Mouse (Mus musculus) stomach, embryonic 15.5 days (tissue): ENCODE measurements at regions not wholly inside any gene's neighbourhood (a gene's known extent, or its start where the extent isn't known, plus 50 kb on each side); places are given as distances from the start of the nearest gene placed in this dataset.

Experiments
- ATAC-seq: fragments of 200-750 bp; cut with Nextera tagmentation; 2 replicates; pipeline ENCODE4 v1.8.0; 2017; ENCODE audit warnings: low read depth, moderate number of reproducible peaks, moderate TSS enrichment; ENCODE audit not compliant: insufficient read depth, low FRiP score
- H3K27ac ChIP-seq: fragments of 300-500 bp; sonication (generic); 2 replicates; pipeline ENCODE4 v1.5.1; 2015; ENCODE audit warnings: mild to moderate bottlenecking, inconsistent platforms
- H3K27me3 ChIP-seq: fragments of 300-500 bp; sonication (generic); replicated peaks from 2 replicates; pipeline ENCODE4 v1.6.1; 2015; ENCODE audit warnings: inconsistent platforms
- H3K36me3 ChIP-seq: fragments of 300-500 bp; sonication (generic); 2 replicates; pipeline ENCODE4 v1.6.1; 2015; ENCODE audit warnings: inconsistent platforms
- H3K4me1 ChIP-seq: fragments of 300-500 bp; sonication (generic); 2 replicates; pipeline ENCODE4 v1.6.1; 2015; ENCODE audit warnings: inconsistent platforms
- H3K4me2 ChIP-seq: fragments of 300-500 bp; sonication (generic); 2 replicates; pipeline ENCODE4 v1.6.1; 2015; ENCODE audit warnings: mild to moderate bottlenecking, inconsistent platforms
- H3K4me3 ChIP-seq: fragments of 300-500 bp; sonication (generic); replicated peaks from 2 replicates; pipeline ENCODE4 v1.5.1; 2015; ENCODE audit warnings: inconsistent platforms
- H3K9ac ChIP-seq: fragments of 300-500 bp; sonication (generic); 2 replicates; pipeline ENCODE4 v1.6.1; 2015; ENCODE audit warnings: inconsistent platforms
- H3K9me3 ChIP-seq: fragments of 300-500 bp; sonication (generic); 2 replicates; pipeline ENCODE4 v1.6.1; 2016; ENCODE audit warnings: inconsistent platforms
- WGBS: fragments of 180-500 bp; shearing (Covaris S2); methylation state at CpG from one replicate; pipeline ENCODE4 v1.1.7; 2015; 5-methylcytosine and 5-hydroxymethylcytosine counted together

- Histone ChIP-seq H3K4me2 (no peak overlapping the region), H3K4me3 (no peak overlapping the region), H3K36me3 (no peaks in the 10 kb centered on the region), H3K9ac (no peak overlapping the region), H3K4me1 (no peaks in the 10 kb centered on the region; the same call in 1 of the 2 replicates), H3K27me3 (no peaks in the 10 kb centered on the region), H3K27ac (no peak overlapping the region), H3K9me3 (no peaks in the 10 kb centered on the region)
- no peak for ATAC-seq
- WGBS = 48% methylated on average over 8 of the region's 8 CpGs
Observed at GRCm38 (mm10) chr1:153962161-153962720, 62.2 kb upstream of the Teddm2 start.

DNA sequence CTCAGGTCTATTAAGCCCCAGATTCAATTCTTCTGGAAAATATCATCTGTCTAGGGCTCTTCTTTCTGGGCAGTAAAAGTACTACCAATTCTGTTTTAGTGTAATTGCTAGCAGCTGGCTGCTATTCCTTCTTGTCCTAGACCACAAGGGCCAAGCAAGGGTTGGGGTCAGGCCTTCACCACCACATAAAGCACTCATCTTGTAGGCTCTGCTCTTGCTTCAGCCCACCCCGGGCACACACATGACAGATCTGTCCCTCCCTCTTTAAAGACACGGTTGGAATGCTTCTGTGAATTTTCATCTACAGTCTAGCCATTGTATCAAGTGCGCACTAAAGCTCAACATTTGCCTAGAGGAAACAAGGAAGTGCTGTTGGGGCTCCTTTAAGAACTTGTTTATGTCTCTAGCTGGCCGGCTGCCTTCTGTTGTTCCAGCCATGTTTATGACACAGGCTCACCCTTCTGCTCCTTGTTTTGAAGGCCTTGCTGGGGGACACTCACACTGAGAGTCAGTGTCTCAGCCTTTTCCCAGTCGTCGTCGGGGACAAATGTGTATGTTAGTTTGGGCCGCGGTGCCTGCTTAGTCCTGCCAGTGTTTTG is 63.8 kb upstream of the Teddm2 start:
- Histone ChIP-seq H3K27ac (no peak overlapping the region), H3K4me2 (no peak overlapping the region), H3K9me3 (no peaks in the 10 kb centered on the region), H3K9ac (no peak overlapping the region), H3K4me1 (no peaks in the 10 kb centered on the region; the same call in 1 of the 2 replicates), H3K27me3 (no peaks in the 10 kb centered on the region), H3K36me3 (no peaks in the 10 kb centered on the region), H3K4me3 (no peak overlapping the region)
- 45% methylated on average over 9 of the region's 9 CpGs for WGBS
- peak; percentile 47; the same call in 1 of the 2 replicates for ATAC-seq

DNA sequence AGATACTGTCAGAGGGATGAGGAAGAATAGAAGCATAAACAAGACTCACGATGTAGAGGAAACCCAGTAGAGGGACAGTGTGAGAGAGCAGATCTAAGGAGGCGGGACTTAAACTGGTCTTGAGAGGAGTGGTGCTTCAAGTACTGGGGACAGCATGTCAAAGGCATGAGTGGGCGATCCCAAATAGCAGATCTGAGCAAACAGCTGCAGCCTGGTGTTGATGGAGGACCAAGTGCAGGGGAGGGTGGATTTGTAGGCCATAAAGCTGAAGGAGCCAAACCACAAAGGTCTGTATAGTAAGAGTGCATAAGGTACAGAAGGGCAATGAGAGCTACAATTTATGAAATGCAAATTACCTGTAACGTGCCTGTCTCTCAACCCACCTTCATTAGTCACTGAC is 69.4 kb upstream of the Teddm2 start:
- Histone ChIP-seq H3K9me3 (no peaks in the 10 kb centered on the region), H3K4me3 (no peak overlapping the region), H3K4me1 (no peaks in the 10 kb centered on the region), H3K9ac (no peak overlapping the region), H3K27ac (no peak overlapping the region), H3K27me3 (no peaks in the 10 kb centered on the region), H3K36me3 (no peaks in the 10 kb centered on the region), H3K4me2 (no peak overlapping the region)
- ATAC-seq = no peak
- 68% methylated on average over 4 of the region's 4 CpGs for WGBS

- no peak for ATAC-seq
- no peaks in the 10 kb centered on the region for H3K36me3 ChIP-seq
- no peaks in the 10 kb centered on the region for H3K27me3 ChIP-seq
- H3K4me2 ChIP-seq = no peak overlapping the region
- no peaks in the 10 kb centered on the region for H3K9me3 ChIP-seq
- H3K4me1 ChIP-seq = no peaks in the 10 kb centered on the region
- no peak overlapping the region for H3K9ac ChIP-seq
- 57% methylated on average over 1 of the region's 1 CpGs for WGBS
- H3K4me3 ChIP-seq = no peak overlapping the region
- no peak overlapping the region for H3K27ac ChIP-seq
Observed at GRCm38 (mm10) chr1:153974300-153974699, 74.3 kb upstream of the Teddm2 start.

DNA sequence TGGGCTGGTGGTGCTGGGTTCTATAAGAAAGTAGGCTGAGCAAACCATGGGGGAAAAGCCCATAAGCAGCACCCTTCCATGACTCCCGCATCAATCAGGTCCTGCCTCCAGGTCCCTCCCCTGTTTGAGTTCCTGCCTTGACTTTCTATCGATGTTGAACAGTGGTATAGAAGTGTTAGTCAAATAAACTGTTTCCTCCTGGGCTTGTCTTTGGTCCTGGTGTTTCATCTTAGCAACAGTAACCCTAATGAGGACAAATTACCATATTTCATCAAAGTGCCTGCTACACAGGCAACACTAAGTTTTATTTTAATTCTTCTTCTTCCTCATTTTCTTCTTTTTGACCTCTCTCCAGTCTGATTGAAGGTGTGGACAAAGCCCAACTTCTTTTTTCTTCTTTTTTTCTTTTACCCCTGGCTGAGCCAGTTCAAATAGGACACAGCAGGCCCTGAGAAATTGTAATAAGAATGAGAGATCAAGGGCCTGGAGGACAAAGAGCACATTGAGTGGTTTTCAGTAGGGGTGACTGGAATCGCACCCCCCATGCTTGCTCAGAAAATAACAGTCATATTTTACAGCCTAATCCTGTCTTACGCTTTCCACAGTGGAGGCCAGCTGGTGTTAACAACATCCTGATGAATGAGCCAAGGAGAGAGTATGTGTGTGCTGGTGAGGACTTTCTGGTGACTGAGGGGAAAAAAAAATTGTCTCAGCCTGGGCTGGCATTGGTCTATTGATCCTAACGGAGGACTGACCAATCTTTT is 78.1 kb upstream of the Teddm2 start:
- 49% methylated on average over 5 of the region's 5 CpGs for WGBS
- Histone ChIP-seq H3K9ac (no peak overlapping the region), H3K9me3 (no peaks in the 10 kb centered on the region), H3K4me3 (no peak overlapping the region), H3K27me3 (no peaks in the 10 kb centered on the region), H3K4me1 (no peaks in the 10 kb centered on the region), H3K27ac (no peak overlapping the region), H3K4me2 (no peak overlapping the region), H3K36me3 (no peaks in the 10 kb centered on the region)
- ATAC-seq = no peak

GRCm38 (mm10) chr1:153980886-153981285 is 80.9 kb upstream of the Teddm2 start:
- H3K27me3 ChIP-seq = no peaks in the 10 kb centered on the region
- no peak overlapping the region for H3K4me3 ChIP-seq
- H3K27ac ChIP-seq = no peak overlapping the region
- no peak overlapping the region for H3K4me2 ChIP-seq
- no peaks in the 10 kb centered on the region for H3K36me3 ChIP-seq
- H3K4me1 ChIP-seq = no peaks in the 10 kb centered on the region
- WGBS = 50% methylated on average over 6 of the region's 6 CpGs
- no peak for ATAC-seq
- no peak overlapping the region for H3K9ac ChIP-seq
- no peaks in the 10 kb centered on the region for H3K9me3 ChIP-seq

- H3K27me3 ChIP-seq = no peaks in the 10 kb centered on the region
- no peaks in the 10 kb centered on the region for H3K9me3 ChIP-seq
- H3K9ac ChIP-seq = no peak overlapping the region
- no peak for ATAC-seq
- H3K27ac ChIP-seq = no peak overlapping the region
- 75% methylated on average over 5 of the region's 5 CpGs for WGBS
- H3K36me3 ChIP-seq = no peaks in the 10 kb centered on the region
- no peaks in the 10 kb centered on the region for H3K4me1 ChIP-seq
- no peak overlapping the region for H3K4me3 ChIP-seq
- no peak overlapping the region for H3K4me2 ChIP-seq
Observed at GRCm38 (mm10) chr1:153985595-153985994, 85.6 kb upstream of the Teddm2 start.

- Histone ChIP-seq H3K4me1 (no peaks in the 10 kb centered on the region), H3K4me2 (no peak overlapping the region), H3K36me3 (no peaks in the 10 kb centered on the region), H3K9me3 (no peaks in the 10 kb centered on the region), H3K27ac (no peak overlapping the region; the same call in 1 of the 2 replicates), H3K27me3 (no peaks in the 10 kb centered on the region), H3K9ac (no peak overlapping the region), H3K4me3 (no peak overlapping the region)
- peak; percentile 66 for ATAC-seq
- 46% methylated on average over 6 of the region's 6 CpGs for WGBS
Observed at GRCm38 (mm10) chr1:153986632-153987031, 86.6 kb upstream of the Teddm2 start.

GRCm38 (mm10) chr1:153988297-153988696 is 88.3 kb upstream of the Teddm2 start:
- peak overlapping the region; percentile 77 for H3K27ac ChIP-seq
- no peaks in the 10 kb centered on the region for H3K4me1 ChIP-seq
- no peaks in the 10 kb centered on the region for H3K9me3 ChIP-seq
- H3K27me3 ChIP-seq = no peaks in the 10 kb centered on the region
- ATAC-seq = no peak
- WGBS = 40% methylated on average over 2 of the region's 2 CpGs
- no peaks in the 10 kb centered on the region for H3K36me3 ChIP-seq
- no peak overlapping the region for H3K4me2 ChIP-seq
- no peak overlapping the region for H3K9ac ChIP-seq
- H3K4me3 ChIP-seq = no peak overlapping the region

- Histone ChIP-seq H3K4me3 (no peak overlapping the region), H3K27me3 (no peaks in the 10 kb centered on the region), H3K4me1 (no peaks in the 10 kb centered on the region), H3K9me3 (no peaks in the 10 kb centered on the region), H3K9ac (no peak overlapping the region), H3K4me2 (no peak overlapping the region), H3K36me3 (no peaks in the 10 kb centered on the region), H3K27ac (no peak overlapping the region)
- ATAC-seq = no peak
- WGBS = 87% methylated on average over 11 of the region's 11 CpGs
Observed at GRCm38 (mm10) chr1:153990651-153991435, 90.8 kb upstream of the Teddm2 start.

- no peak overlapping the region for H3K27ac ChIP-seq
- no peak overlapping the region for H3K9ac ChIP-seq
- H3K4me1 ChIP-seq = no peaks in the 10 kb centered on the region
- 48% methylated on average over 3 of the region's 3 CpGs for WGBS
- no peaks in the 10 kb centered on the region for H3K9me3 ChIP-seq
- H3K4me3 ChIP-seq = no peak overlapping the region
- no peaks in the 10 kb centered on the region for H3K27me3 ChIP-seq
- H3K36me3 ChIP-seq = no peaks in the 10 kb centered on the region
- no peak for ATAC-seq
- H3K4me2 ChIP-seq = no peak overlapping the region
Observed at GRCm38 (mm10) chr1:153992466-153992865, 92.4 kb upstream of the Teddm2 start.

- no peak overlapping the region for H3K4me2 ChIP-seq
- no peak overlapping the region for H3K4me3 ChIP-seq
- ATAC-seq = no peak
- no peaks in the 10 kb centered on the region for H3K9me3 ChIP-seq
- H3K9ac ChIP-seq = no peak overlapping the region
- no peak overlapping the region for H3K27ac ChIP-seq
- no peaks in the 10 kb centered on the region for H3K36me3 ChIP-seq
- WGBS = 92% methylated on average over 4 of the region's 4 CpGs
- H3K4me1 ChIP-seq = no peaks in the 10 kb centered on the region
- H3K27me3 ChIP-seq = no peaks in the 10 kb centered on the region
Observed at GRCm38 (mm10) chr1:153994871-153995270, 94.8 kb upstream of the Teddm2 start.
